Mouse (Mus musculus): ENCODE results near the gene Adarb2. TPM values are rescaled to one million over a fixed set of nuclear protein-coding genes. Genes with fewer than 3 reads are reported as not detected.

The Adarb2 gene
- polyA plus RNA-seq, 1 experiment from 2014 or later: 1.8 TPM

- H3K9me3 ChIP-seq: no peaks in the 10 kb centered on the region
- ATAC-seq (ENCODE audit: insufficient number of reproducible peaks, insufficient read depth, low FRiP score, low TSS enrichment, low read depth): no peak
- no peaks in the 10 kb centered on the region for H3K27me3 ChIP-seq
- 70% methylated on average over 4 of the region's 4 CpGs for WGBS
- no peak overlapping the region for H3K27ac ChIP-seq
- no peak overlapping the region for H3K4me3 ChIP-seq
- no peaks in the 10 kb centered on the region for H3K36me3 ChIP-seq
- no peak overlapping the region for H3K9ac ChIP-seq
- no peaks in the 10 kb centered on the region for H3K4me1 ChIP-seq
- H3K4me2 ChIP-seq: no peak overlapping the region
Observed at GRCm38 (mm10) chr13:8400265-8401041, 197.8 kb downstream of the Adarb2 start.

GRCm38 (mm10) chr13:8402324-8402873 lies 199.7 kb downstream of the Adarb2 start:
- 62% methylated on average over 3 of the region's 3 CpGs for WGBS
- Histone ChIP-seq H3K27me3 (no peaks in the 10 kb centered on the region), H3K4me3 (no peak overlapping the region), H3K36me3 (no peaks in the 10 kb centered on the region), H3K27ac (no peak overlapping the region), H3K9me3 (no peaks in the 10 kb centered on the region), H3K4me2 (no peak overlapping the region), H3K4me1 (no peaks in the 10 kb centered on the region), H3K9ac (no peak overlapping the region)
- no peak for ATAC-seq (ENCODE audit: insufficient number of reproducible peaks, insufficient read depth, low FRiP score, low TSS enrichment, low read depth)

- no peak overlapping the region for H3K4me2 ChIP-seq
- no peaks in the 10 kb centered on the region for H3K4me1 ChIP-seq
- no peak overlapping the region for H3K27ac ChIP-seq
- 84% methylated on average over 6 of the region's 6 CpGs for WGBS
- H3K9ac ChIP-seq: no peak overlapping the region
- H3K36me3 ChIP-seq: no peaks in the 10 kb centered on the region
- no peaks in the 10 kb centered on the region for H3K27me3 ChIP-seq
- no peak for ATAC-seq (ENCODE audit: insufficient number of reproducible peaks, insufficient read depth, low FRiP score, low TSS enrichment, low read depth)
- H3K9me3 ChIP-seq: no peaks in the 10 kb centered on the region
- no peak overlapping the region for H3K4me3 ChIP-seq
Observed at GRCm38 (mm10) chr13:8406020-8406419, 203.4 kb downstream of the Adarb2 start.

- 71% methylated on average over 5 of the region's 5 CpGs for WGBS
- Histone ChIP-seq H3K4me2 (no peak overlapping the region), H3K4me1 (no peaks in the 10 kb centered on the region), H3K4me3 (no peak overlapping the region), H3K27ac (no peak overlapping the region), H3K36me3 (no peaks in the 10 kb centered on the region), H3K9me3 (no peaks in the 10 kb centered on the region), H3K27me3 (no peaks in the 10 kb centered on the region), H3K9ac (no peak overlapping the region)
- ATAC-seq (ENCODE audit: insufficient number of reproducible peaks, insufficient read depth, low FRiP score, low TSS enrichment, low read depth): no peak
Observed at GRCm38 (mm10) chr13:8410353-8411318, 208.0 kb downstream of the Adarb2 start.

- H3K27me3 ChIP-seq: no peaks in the 10 kb centered on the region
- H3K9me3 ChIP-seq: no peaks in the 10 kb centered on the region
- ATAC-seq (ENCODE audit: insufficient number of reproducible peaks, insufficient read depth, low FRiP score, low TSS enrichment, low read depth): no peak
- H3K36me3 ChIP-seq: no peaks in the 10 kb centered on the region
- no peak overlapping the region for H3K9ac ChIP-seq
- H3K27ac ChIP-seq: no peak overlapping the region
- no peak overlapping the region for H3K4me2 ChIP-seq
- H3K4me1 ChIP-seq: no peaks in the 10 kb centered on the region
- WGBS: 90% methylated on average over 15 of the region's 15 CpGs
- H3K4me3 ChIP-seq: no peak overlapping the region
Observed at GRCm38 (mm10) chr13:8424019-8424719, 221.5 kb downstream of the Adarb2 start.

- H3K9ac ChIP-seq: no peak overlapping the region
- 91% methylated on average over 4 of the region's 4 CpGs for WGBS
- no peak overlapping the region for H3K4me3 ChIP-seq
- no peaks in the 10 kb centered on the region for H3K36me3 ChIP-seq
- ATAC-seq (ENCODE audit: insufficient number of reproducible peaks, insufficient read depth, low FRiP score, low TSS enrichment, low read depth): no peak
- H3K4me2 ChIP-seq: no peak overlapping the region
- H3K27me3 ChIP-seq: no peaks in the 10 kb centered on the region
- H3K4me1 ChIP-seq: peaks cover under 1% of the 10 kb centered on the region; the same call in 1 of the 2 replicates
- no peak overlapping the region for H3K27ac ChIP-seq
- no peaks in the 10 kb centered on the region for H3K9me3 ChIP-seq
Observed at GRCm38 (mm10) chr13:8439188-8439835, 236.6 kb downstream of the Adarb2 start.

GRCm38 (mm10) chr13:8445415-8445814 lies 242.7 kb downstream of the Adarb2 start:
- no peaks in the 10 kb centered on the region for H3K36me3 ChIP-seq
- peaks cover 15% of the 10 kb centered on the region for H3K4me1 ChIP-seq
- no peak overlapping the region for H3K4me3 ChIP-seq
- no peaks in the 10 kb centered on the region for H3K9me3 ChIP-seq
- no peak overlapping the region for H3K9ac ChIP-seq
- no peak for ATAC-seq (ENCODE audit: insufficient number of reproducible peaks, insufficient read depth, low FRiP score, low TSS enrichment, low read depth)
- no peak overlapping the region for H3K4me2 ChIP-seq
- H3K27ac ChIP-seq: no peak overlapping the region
- WGBS: 61% methylated on average over 2 of the region's 2 CpGs
- no peaks in the 10 kb centered on the region for H3K27me3 ChIP-seq

GRCm38 (mm10) chr13:8448192-8448879 lies 245.7 kb downstream of the Adarb2 start:
- no peak for ATAC-seq (ENCODE audit: insufficient number of reproducible peaks, insufficient read depth, low FRiP score, low TSS enrichment, low read depth)
- 45% methylated on average over 8 of the region's 8 CpGs for WGBS
- Histone ChIP-seq H3K4me2 (no peak overlapping the region), H3K36me3 (no peaks in the 10 kb centered on the region), H3K9me3 (no peaks in the 10 kb centered on the region), H3K27ac (no peak overlapping the region; the same call in 1 of the 2 replicates), H3K9ac (no peak overlapping the region), H3K27me3 (no peaks in the 10 kb centered on the region), H3K4me3 (no peak overlapping the region), H3K4me1 (peaks cover 15% of the 10 kb centered on the region)

- no peak overlapping the region for H3K4me3 ChIP-seq
- no peaks in the 10 kb centered on the region for H3K9me3 ChIP-seq
- H3K4me1 ChIP-seq: peaks cover 12% of the 10 kb centered on the region
- no peaks in the 10 kb centered on the region for H3K36me3 ChIP-seq
- 42% methylated on average over 4 of the region's 4 CpGs for WGBS
- H3K9ac ChIP-seq: no peak overlapping the region
- ATAC-seq (ENCODE audit: insufficient number of reproducible peaks, insufficient read depth, low FRiP score, low TSS enrichment, low read depth): no peak
- no peak overlapping the region for H3K4me2 ChIP-seq
- H3K27me3 ChIP-seq: no peaks in the 10 kb centered on the region
- no peak overlapping the region for H3K27ac ChIP-seq
Observed at GRCm38 (mm10) chr13:8451581-8451980, 248.9 kb downstream of the Adarb2 start.

- Histone ChIP-seq H3K4me3 (no peak overlapping the region), H3K4me1 (no peaks in the 10 kb centered on the region), H3K27ac (no peak overlapping the region), H3K27me3 (no peaks in the 10 kb centered on the region), H3K4me2 (no peak overlapping the region), H3K9ac (no peak overlapping the region), H3K9me3 (no peaks in the 10 kb centered on the region), H3K36me3 (no peaks in the 10 kb centered on the region)
- ATAC-seq (ENCODE audit: insufficient number of reproducible peaks, insufficient read depth, low FRiP score, low TSS enrichment, low read depth): no peak
- WGBS: 75% methylated on average over 3 of the region's 3 CpGs
Observed at GRCm38 (mm10) chr13:8456886-8457285, 254.2 kb downstream of the Adarb2 start.

Data from embryonic facial prominence, embryonic 13.5 days (tissue).